Mouse (Mus musculus): ENCODE data around the gene Pde4a. TPM values are rescaled to one million over a fixed set of nuclear protein-coding genes. Genes with fewer than 3 reads are reported as not detected.

Pde4a gene
- total and polyA plus RNA-seq, 2 experiments from 2014 or later = 45.0 to 47.7 TPM

GRCm38 (mm10) chr9:21131059-21131956 lies 34.2 kb upstream of the Pde4a start, which contains the start of gene Tyk2:
Gene Tyk2 (minus strand): TSS chr9:21131243.
- WGBS = 6% methylated on average over 37 of the region's 37 CpGs

GRCm38 (mm10) chr9:21132102-21132775 lies 33.3 kb upstream of the Pde4a start:
- no peak overlapping the region for H3K27ac ChIP-seq
- no peak for ATAC-seq
- no peaks in the 10 kb centered on the region for H3K27me3 ChIP-seq (ENCODE audit: insufficient read depth, low read length)
- H3K4me3 ChIP-seq (ENCODE audit: low read length) = no peak overlapping the region
- 0 out of 2 replicates have a peak, but pooled peaks cover 4% of the 10 kb centered on the region for H3K4me1 ChIP-seq (ENCODE audit: insufficient read depth, low read length)
- no peaks in the 10 kb centered on the region for H3K9me3 ChIP-seq (ENCODE audit: low read length)
- H3K9ac ChIP-seq (replicated peaks; ENCODE audit: low read length) = no peak overlapping the region
- peak; percentile 49 for TF ChIP-seq CTCF (IDR thresholded peaks at IDR 0.05; ENCODE audit: low read depth)
- H3K36me3 ChIP-seq (ENCODE audit: insufficient read depth, low read length) = no peaks in the 10 kb centered on the region; the same call in 1 of the 2 replicates
- H3K4me2 ChIP-seq (ENCODE audit: low read depth, low read length) = no peak overlapping the region
- 80% methylated on average over 12 of the region's 12 CpGs for WGBS
- peak; percentile 32 for DNase-seq (ENCODE audit: low spot score)

More at GRCm38 (mm10) chr9:21131059-21131956, 34.2 kb upstream of the Pde4a start, which contains the start of gene Tyk2:
- H3K36me3 ChIP-seq (ENCODE audit: insufficient read depth, low read length) = no peaks in the 10 kb centered on the region; the same call in 1 of the 2 replicates
- H3K4me2 ChIP-seq (ENCODE audit: low read depth, low read length) = peak within 1 kb of the TSS; percentile 83
- ATAC-seq (peak; percentile 97), DNase-seq (ENCODE audit: low spot score) (peak; percentile 97)
- H3K4me3 ChIP-seq (ENCODE audit: low read length) = peak within 1 kb of the TSS; percentile 60
- H3K9me3 ChIP-seq (ENCODE audit: low read length) = no peaks in the 10 kb centered on the region
- no peaks in the 10 kb centered on the region for H3K27me3 ChIP-seq (ENCODE audit: insufficient read depth, low read length)
- 0 out of 2 replicates have a peak, but pooled peaks cover 4% of the 10 kb centered on the region for H3K4me1 ChIP-seq (ENCODE audit: insufficient read depth, low read length)
- TF ChIP-seq CTCF (IDR thresholded peaks at IDR 0.05; ENCODE audit: low read depth) = no peak
- H3K9ac ChIP-seq (replicated peaks; ENCODE audit: low read length) = peak within 1 kb of the TSS; percentile 43
- H3K27ac ChIP-seq = peak within 1 kb of the TSS; percentile 32; the same call in 1 of the 2 replicates

- peaks cover 5% of the 10 kb centered on the region; the same call in 1 of the 2 replicates for H3K36me3 ChIP-seq (ENCODE audit: insufficient read depth, low read length)
- 85% methylated on average over 9 of the region's 9 CpGs for WGBS
- ATAC-seq (no peak), DNase-seq (ENCODE audit: low spot score) (no peak)
- TF ChIP-seq CTCF (IDR thresholded peaks at IDR 0.05; ENCODE audit: low read depth) = no peak
- no peaks in the 10 kb centered on the region for H3K27me3 ChIP-seq (ENCODE audit: insufficient read depth, low read length)
- H3K9ac ChIP-seq (replicated peaks; ENCODE audit: low read length) = no peak overlapping the region
- H3K4me3 ChIP-seq (ENCODE audit: low read length) = no peak overlapping the region
- H3K4me2 ChIP-seq (ENCODE audit: low read depth, low read length) = no peak overlapping the region
- H3K4me1 ChIP-seq (ENCODE audit: insufficient read depth, low read length) = 0 out of 2 replicates have a peak, but pooled peaks cover 4% of the 10 kb centered on the region
- no peaks in the 10 kb centered on the region for H3K9me3 ChIP-seq (ENCODE audit: low read length)
- no peak overlapping the region for H3K27ac ChIP-seq
These were observed 32.3 kb upstream of the Pde4a start for GRCm38 (mm10) chr9:21133064-21133707.

GRCm38 (mm10) chr9:21134595-21135328 lies 30.8 kb upstream of the Pde4a start:
- Histone ChIP-seq H3K36me3 (ENCODE audit: insufficient read depth, low read length) (peaks cover 20% of the 10 kb centered on the region), H3K9ac (replicated peaks; ENCODE audit: low read length) (no peak overlapping the region), H3K4me2 (ENCODE audit: low read depth, low read length) (no peak overlapping the region), H3K4me3 (ENCODE audit: low read length) (no peak overlapping the region), H3K4me1 (ENCODE audit: insufficient read depth, low read length) (0 out of 2 replicates have a peak, but pooled peaks cover 4% of the 10 kb centered on the region), H3K27ac (no peak overlapping the region), H3K27me3 (ENCODE audit: insufficient read depth, low read length) (no peaks in the 10 kb centered on the region), H3K9me3 (ENCODE audit: low read length) (no peaks in the 10 kb centered on the region)
- ATAC-seq (no peak), DNase-seq (ENCODE audit: low spot score) (no peak)
- WGBS = 79% methylated on average over 9 of the region's 9 CpGs
- TF ChIP-seq CTCF (IDR thresholded peaks at IDR 0.05; ENCODE audit: low read depth) = no peak

GRCm38 (mm10) chr9:21135329-21135890 lies 30.1 kb upstream of the Pde4a start:
- ATAC-seq = no peak
- Histone ChIP-seq H3K27me3 (ENCODE audit: insufficient read depth, low read length) (no peaks in the 10 kb centered on the region), H3K27ac (no peak overlapping the region), H3K9me3 (ENCODE audit: low read length) (no peaks in the 10 kb centered on the region), H3K9ac (replicated peaks; ENCODE audit: low read length) (no peak overlapping the region), H3K4me1 (ENCODE audit: insufficient read depth, low read length) (0 out of 2 replicates have a peak, but pooled peaks cover 3% of the 10 kb centered on the region), H3K4me3 (ENCODE audit: low read length) (no peak overlapping the region), H3K36me3 (ENCODE audit: insufficient read depth, low read length) (peaks cover 24% of the 10 kb centered on the region), H3K4me2 (ENCODE audit: low read depth, low read length) (no peak overlapping the region)
- TF ChIP-seq CTCF (IDR thresholded peaks at IDR 0.05; ENCODE audit: low read depth) = no peak
- no peak for DNase-seq (ENCODE audit: low spot score)
- WGBS = 78% methylated on average over 4 of the region's 4 CpGs

All from hindbrain, postnatal 0 days (tissue).